Comparison of ENCODE assay signal across 19 mouse cellular contexts in the genomic region with DNA sequence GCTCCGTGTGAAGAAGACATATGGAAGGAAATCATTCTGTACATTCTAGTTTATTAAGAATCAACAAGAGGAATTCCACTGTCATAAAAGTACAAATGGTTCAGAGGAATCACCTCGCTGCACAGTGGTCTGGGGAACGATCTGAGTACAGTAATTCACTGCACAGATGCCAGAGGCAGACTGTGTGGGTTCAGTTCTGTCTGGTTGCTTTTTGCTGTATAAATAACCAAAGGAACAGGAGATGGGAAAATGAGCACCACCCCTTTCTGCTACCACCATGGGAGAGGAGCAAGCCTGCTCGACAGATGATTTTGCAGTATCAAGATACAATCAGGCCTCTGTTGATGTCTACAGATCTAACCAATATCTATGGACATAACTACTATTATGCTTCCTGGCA.
DNase-seq lines count a peak whose midpoint lies in the region; ATAC-seq lines count a peak whose summit lies in the region.
"Had no signal": no experiment of that assay in that cellular context is flagged by ENCODE, and none has a peak within 500 bp of the region (broad histone marks: within the 10 kb centered on the region; RNA-seq: fewer than 3 reads in every experiment).

No protein-coding gene starts in this region.

- DNase-seq in layer of hippocampus, adult 11-12 months (ENCODE audit: low spot score), result peak; percentile 46
- no peak for DNase-seq in layer of hippocampus, postnatal 25 days (ENCODE audit: extremely low spot score in 1 of 2, low spot score in 1 of 2)
- peak; percentile 27 to 36 for DNase-seq in right cerebral cortex, adult 2 months (ENCODE audit: low spot score in 2 of 2)
- DNase-seq in right cerebral cortex, postnatal 14 days, result no peak
- peak; percentile 37 to 45 for DNase-seq in layer of hippocampus, adult 8-10 months (ENCODE audit: low spot score in 2 of 2)
- DNase-seq in adrenal gland, adult 18-20 months (ENCODE audit: low spot score in 2 of 2), result no peak
- DNase-seq: adrenal gland, postnatal 25 days; cerebellum, adult 2 months; cerebellum, postnatal 14 days; heart, adult 2 months; heart, postnatal 4 days; kidney, adult 18-20 months; kidney, postnatal 4 days; lung, embryonic 14.5 days; lung, postnatal 14 days; midbrain, embryonic 14.5 days had no signal

- no peak for ATAC-seq in erythroid progenitor cell, adult 5-6 weeks (replicated peaks; ENCODE audit: low FRiP score, poor library complexity, severe bottlenecking)
- ATAC-seq: CD4-positive, CD25-positive, alpha-beta regulatory T cell, adult 4 months; forebrain, embryonic 13.5 days had no signal

Comparison
In these comparisons a context has a peak if more than half of its experiments do, and no peak if none do; other contexts are left out.
1. DNase-seq: peak in layer of hippocampus, adult 11-12 months (single experiment), right cerebral cortex, adult 2 months (2 of 2) and layer of hippocampus, adult 8-10 months (2 of 2); none in layer of hippocampus, postnatal 25 days (0 of 2), right cerebral cortex, postnatal 14 days (single experiment) and adrenal gland, adult 18-20 months (0 of 2).